Mouse (Mus musculus): ENCODE results near the gene Tec. TPM values are rescaled to one million over a fixed set of nuclear protein-coding genes. Genes with fewer than 3 reads are reported as not detected.

Gene Tec
- total RNA-seq, 2 experiments from 2014 or later: 3.5 to 4.9 TPM

GRCm38 (mm10) chr5:72732885-72733284, 135.4 kb downstream of the Tec start:
- DNase-seq: no peak

GRCm38 (mm10) chr5:72725404-72725803, 142.9 kb downstream of the Tec start:
- no peak for DNase-seq

DNA sequence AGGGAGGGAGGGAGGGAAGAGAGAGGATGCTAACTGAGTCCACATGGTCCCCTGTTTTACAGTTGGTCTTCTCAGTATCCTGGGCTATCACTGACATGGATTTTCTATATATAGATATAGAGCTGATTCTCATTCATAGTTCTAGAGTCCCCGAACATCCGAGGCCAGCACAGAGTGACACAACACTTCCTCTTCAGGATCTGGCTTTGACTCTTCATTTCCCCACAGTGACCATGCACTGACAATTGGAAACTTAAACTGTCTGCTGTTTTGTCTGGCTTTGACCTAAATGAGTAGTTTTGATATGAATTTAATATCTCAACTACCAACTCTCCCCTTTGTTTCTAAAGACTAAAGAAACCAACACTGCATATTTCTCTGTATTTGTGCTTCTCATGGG, 144.9 kb downstream of the Tec start:
- DNase-seq: no peak

GRCm38 (mm10) chr5:72720587-72720986, 147.7 kb downstream of the Tec start:
- no peak for DNase-seq

DNA sequence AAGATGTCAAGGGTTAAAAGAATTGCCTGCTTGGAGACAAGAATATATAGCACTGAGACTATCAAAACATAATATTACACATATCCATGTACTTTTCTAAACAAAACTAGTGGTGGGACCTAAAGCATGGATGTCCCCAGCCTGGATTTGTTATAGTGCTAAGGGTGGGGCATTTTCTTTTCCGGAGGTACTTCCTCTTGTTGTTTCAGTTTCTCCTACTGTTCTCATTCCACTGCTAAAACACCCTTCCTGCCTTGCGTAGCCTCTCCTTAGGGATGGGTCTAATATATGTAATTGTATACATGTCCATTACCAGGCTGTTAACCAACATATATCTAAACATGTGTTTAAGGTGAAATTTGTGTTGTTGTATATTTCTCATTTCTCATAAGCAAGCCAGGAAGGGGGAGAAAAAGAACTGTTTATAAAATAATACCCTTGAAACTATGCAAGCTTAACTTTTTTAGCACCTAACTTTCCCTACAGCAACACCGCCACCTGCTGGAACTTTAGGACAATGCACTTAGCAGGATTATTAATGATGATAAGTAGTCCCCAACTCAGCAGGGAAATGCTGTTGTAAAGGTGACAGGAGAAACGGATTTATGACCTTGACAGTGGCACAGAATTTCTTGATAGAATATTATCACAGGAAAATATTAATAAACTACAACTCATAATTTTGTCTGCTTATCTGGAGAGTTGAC, 157.6 kb downstream of the Tec start:
- peak; percentile 78 for DNase-seq

- DNase-seq: no peak
Observed at GRCm38 (mm10) chr5:72709976-72710375, 158.3 kb downstream of the Tec start.

DNA sequence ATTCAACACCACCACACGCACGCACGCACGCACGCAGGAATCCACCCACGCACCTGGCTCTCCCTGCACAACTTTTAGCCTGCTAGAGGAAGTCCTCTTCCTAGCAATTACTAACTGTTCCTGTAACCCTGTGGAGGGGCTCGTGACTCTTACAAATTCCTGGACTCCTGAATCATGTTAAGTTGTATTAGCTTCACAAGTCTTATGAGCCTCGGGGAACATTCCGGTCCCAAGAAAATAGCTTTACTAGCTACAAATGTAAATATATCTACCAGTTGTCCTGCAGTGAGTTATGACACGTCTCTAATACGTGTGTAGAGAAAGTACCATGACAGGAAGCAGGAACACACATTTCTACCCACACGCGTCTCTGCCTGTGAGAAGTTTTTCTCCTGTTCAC, 158.8 kb downstream of the Tec start:
- no peak for DNase-seq

DNA sequence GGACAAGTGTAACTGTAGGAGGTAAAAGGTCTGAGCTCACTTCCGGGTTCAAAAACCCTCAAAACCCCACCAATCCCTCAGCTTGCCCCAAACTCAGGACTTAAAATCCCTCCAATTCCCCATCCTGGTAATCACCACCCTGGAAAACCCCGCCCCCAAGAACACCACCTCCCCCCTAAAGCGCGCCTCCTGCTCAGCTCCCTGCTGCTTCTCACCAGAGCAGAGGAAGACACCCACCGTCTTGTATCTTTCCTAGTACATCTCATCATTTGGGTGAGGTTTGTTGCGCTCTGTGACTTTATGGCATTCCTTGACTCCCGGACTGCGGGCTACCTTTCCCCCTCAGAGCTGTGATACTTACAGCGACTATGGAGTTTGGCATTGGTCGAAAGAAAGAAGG, 161.6 kb downstream of the Tec start:
- no peak for DNase-seq

GRCm38 (mm10) chr5:72706095-72706494, 162.2 kb downstream of the Tec start:
- no peak for DNase-seq

Other genes with a start within 250 kb of the Tec start
- gene Cnga1, start 224.2 kb downstream of the Tec start, total RNA-seq (2021): under 1 TPM in 1 of 2 experiments, not detected in 1; 0.15 TPM
- 10 to 100 TPM in 1 of 2 experiments, 1 to 10 TPM in 1; 6.0 to 14.8 TPM for gene Nipal1, start 220.7 kb downstream of the Tec start, total RNA-seq (2021)
- under 1 TPM; 0.58 to 0.66 TPM for gene Txk, start 115.7 kb downstream of the Tec start, total RNA-seq (2021)
- 10 to 100 TPM; 56.1 to 59.8 TPM for gene Slain2, start 45.8 kb upstream of the Tec start, total RNA-seq (2021)
- not detected for gene Gm10135, start 106.2 kb upstream of the Tec start, total RNA-seq (2021)
- 10 to 100 TPM; 11.1 to 14.8 TPM for gene Slc10a4, start 138.4 kb upstream of the Tec start, total RNA-seq (2021)

Measured in adrenal gland, postnatal 10 days (tissue).